Mouse (Mus musculus): Measurements from ENCODE around the gene Aanat.

Aanat gene

GRCm38 (mm10) chr11:116586310-116586709 lies at the start of gene Aanat:
Gene Aanat, plus strand, starts transcription at chr11:116586432.
- no peak for DNase-seq (ENCODE audit: low read depth, low spot score)

- DNase-seq (ENCODE audit: low read depth, low spot score) = no peak
Observed at GRCm38 (mm10) chr11:116536685-116537084, 49.5 kb upstream of the Aanat start.

- DNase-seq (ENCODE audit: low read depth, low spot score) = no peak
Observed at GRCm38 (mm10) chr11:116537388-116537787, 48.8 kb upstream of the Aanat start.

- DNase-seq (ENCODE audit: low read depth, low spot score) = no peak
Observed at GRCm38 (mm10) chr11:116538142-116538735, 48.0 kb upstream of the Aanat start.

- DNase-seq (ENCODE audit: low read depth, low spot score) = no peak
Observed at GRCm38 (mm10) chr11:116541183-116541582, 45.0 kb upstream of the Aanat start.

- DNase-seq (ENCODE audit: low read depth, low spot score) = no peak
Observed at GRCm38 (mm10) chr11:116543110-116543509, 43.1 kb upstream of the Aanat start.

GRCm38 (mm10) chr11:116547296-116548060 lies 38.8 kb upstream of the Aanat start:
- no peak for DNase-seq (ENCODE audit: low read depth, low spot score)

- DNase-seq (ENCODE audit: low read depth, low spot score) = no peak
Observed at GRCm38 (mm10) chr11:116548780-116549179, 37.5 kb upstream of the Aanat start.

GRCm38 (mm10) chr11:116549273-116550038 lies 36.8 kb upstream of the Aanat start:
- DNase-seq (ENCODE audit: low read depth, low spot score) = no peak

- no peak for DNase-seq (ENCODE audit: low read depth, low spot score)
Observed at GRCm38 (mm10) chr11:116550748-116551147, 35.5 kb upstream of the Aanat start.

GRCm38 (mm10) chr11:116552194-116552593 lies 34.0 kb upstream of the Aanat start:
- no peak for DNase-seq (ENCODE audit: low read depth, low spot score)

- DNase-seq (ENCODE audit: low read depth, low spot score) = no peak
Observed at GRCm38 (mm10) chr11:116554171-116554878, 31.9 kb upstream of the Aanat start.

- DNase-seq (ENCODE audit: low read depth, low spot score) = no peak
Observed at GRCm38 (mm10) chr11:116555572-116555971, 30.7 kb upstream of the Aanat start.

- no peak for DNase-seq (ENCODE audit: low read depth, low spot score)
Observed at GRCm38 (mm10) chr11:116556308-116556707, 29.9 kb upstream of the Aanat start.

- DNase-seq (ENCODE audit: low read depth, low spot score) = no peak
Observed at GRCm38 (mm10) chr11:116565283-116566041, 20.8 kb upstream of the Aanat start.

- no peak for DNase-seq (ENCODE audit: low read depth, low spot score)
Observed at GRCm38 (mm10) chr11:116567531-116567930, 18.7 kb upstream of the Aanat start.

GRCm38 (mm10) chr11:116570821-116571220 lies 15.4 kb upstream of the Aanat start:
- DNase-seq (ENCODE audit: low read depth, low spot score) = no peak

GRCm38 (mm10) chr11:116571767-116572679 lies 14.2 kb upstream of the Aanat start:
- no peak for DNase-seq (ENCODE audit: low read depth, low spot score)

- no peak for DNase-seq (ENCODE audit: low read depth, low spot score)
Observed at GRCm38 (mm10) chr11:116572756-116573543, 13.3 kb upstream of the Aanat start.
